Mouse (Mus musculus): ENCODE measurements around the gene Capn12.

DNA sequence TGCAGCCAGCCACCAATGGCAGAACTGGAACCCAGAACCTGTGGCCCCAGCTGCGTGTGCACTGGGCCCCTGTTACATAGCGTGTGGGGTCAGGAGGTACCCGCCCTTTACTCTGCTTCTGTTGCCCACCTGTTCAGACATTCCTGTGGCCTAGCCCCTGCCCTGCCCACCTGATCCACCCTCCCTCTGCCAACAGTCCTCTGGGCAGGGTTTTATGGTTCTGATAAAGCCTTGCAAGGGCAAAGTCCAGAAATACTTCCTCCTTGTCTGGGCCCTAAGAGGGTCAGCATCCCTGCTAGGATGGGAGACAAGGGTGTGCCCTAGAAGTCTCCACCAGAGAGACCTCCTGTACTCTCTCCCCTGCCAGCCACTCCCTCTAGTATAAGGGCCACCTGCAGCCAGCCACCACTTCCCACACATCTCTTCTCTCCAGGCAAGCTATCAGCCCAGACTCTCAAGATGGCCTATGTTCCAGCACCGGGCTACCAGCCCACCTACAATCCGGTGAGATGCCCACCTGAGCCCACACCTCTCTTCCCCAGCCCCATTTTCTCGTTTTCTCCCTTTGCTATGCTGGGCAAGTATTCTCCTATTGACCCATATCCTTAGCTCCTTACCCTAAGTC, 47.4 kb upstream of the Capn12 start, which contains the start of gene Lgals4:
- TF ChIP-seq CTCF (IDR thresholded peaks at IDR 0.05; ENCODE audit: low read depth, low read length) (no peak), POLR2A (IDR thresholded peaks at IDR 0.05; ENCODE audit: borderline replicate concordance, low read depth, low read length) (no peak)
